In genomic region chr15:95702206-95702605, GRCm38 (mm10) we compare ENCODE assay signal across 20 mouse cellular contexts. TPM values are rescaled to one million over a fixed set of nuclear protein-coding genes. Genes with fewer than 3 reads are reported as not detected.
DNase-seq lines count a peak whose midpoint lies in the region; ATAC-seq and TF ChIP-seq lines count a peak whose summit lies in the region.
"Had no signal": no experiment of that assay in that cellular context is flagged by ENCODE, and none has a peak within 500 bp of the region (broad histone marks: within the 10 kb centered on the region; RNA-seq: fewer than 3 reads in every experiment).

No protein-coding gene starts in this region.

- H3K27ac ChIP-seq in hindbrain, embryonic 10.5 days = no peak overlapping the region
- H3K27ac ChIP-seq in hindbrain, postnatal 0 days = no peak overlapping the region
- H3K27ac ChIP-seq in embryonic facial prominence, embryonic 14.5 days (replicated peaks; ENCODE audit: low read depth, low read length) = no peak overlapping the region
- H3K27ac ChIP-seq in midbrain, embryonic 14.5 days (replicated peaks; ENCODE audit: low read depth, low read length) = no peak overlapping the region
- H3K27ac ChIP-seq: embryonic facial prominence, embryonic 15.5 days; limb, embryonic 12.5 days; liver, embryonic 13.5 days; lung, embryonic 15.5 days had no signal

- peak; percentile 55 for DNase-seq in hindbrain, embryonic 10.5 days (ENCODE audit: low spot score)
- no peak for DNase-seq in hindbrain, postnatal 0 days (ENCODE audit: low spot score)
- peak; percentile 62 for DNase-seq in brain, embryonic 14.5 days (ENCODE audit: low read depth)
- DNase-seq in embryonic facial prominence, embryonic 14.5 days (ENCODE audit: low spot score) = peak; percentile 30
- DNase-seq in midbrain, embryonic 14.5 days = peak; percentile 47
- no peak for DNase-seq in thymus, postnatal 0 days (ENCODE audit: low spot score)
- DNase-seq in ovary, postnatal 14 days (ENCODE audit: low spot score) = no peak
- DNase-seq: adrenal gland, adult 2 months; cerebellum, adult 11-12 months; cerebellum, postnatal 25 days; gastrocnemius, postnatal 25 days; kidney, adult 8-10 months; kidney, postnatal 4 days; liver, embryonic 13.5 days; right cerebral cortex, postnatal 4 days; thymus, postnatal 4 days had no signal

- H3K9ac ChIP-seq in hindbrain, postnatal 0 days (replicated peaks; ENCODE audit: low read length) = no peak overlapping the region
- H3K9ac ChIP-seq in embryonic facial prominence, embryonic 14.5 days (ENCODE audit: low read depth, low read length) = no peak overlapping the region
- no peak overlapping the region for H3K9ac ChIP-seq in midbrain, embryonic 14.5 days (replicated peaks; ENCODE audit: low read length)
- H3K9ac ChIP-seq: embryonic facial prominence, embryonic 15.5 days; limb, embryonic 12.5 days; liver, embryonic 13.5 days; lung, embryonic 15.5 days had no signal

- H3K9me3 ChIP-seq in hindbrain, embryonic 10.5 days = no peaks in the 10 kb centered on the region
- no peaks in the 10 kb centered on the region for H3K9me3 ChIP-seq in hindbrain, postnatal 0 days (ENCODE audit: low read length)
- H3K9me3 ChIP-seq in embryonic facial prominence, embryonic 14.5 days (ENCODE audit: control insufficient read depth, low read length) = no peaks in the 10 kb centered on the region
- no peaks in the 10 kb centered on the region for H3K9me3 ChIP-seq in midbrain, embryonic 14.5 days (ENCODE audit: control insufficient read depth, low read length)
- H3K9me3 ChIP-seq: embryonic facial prominence, embryonic 15.5 days; limb, embryonic 12.5 days; liver, embryonic 13.5 days; lung, embryonic 15.5 days had no signal

- TF ChIP-seq POLR2A in brain, embryonic 14.5 days (IDR thresholded peaks at IDR 0.05; ENCODE audit: borderline replicate concordance, extremely low read depth, insufficient read depth, insufficient read length, poor library complexity, severe bottlenecking) = no peak

- H3K4me2 ChIP-seq in hindbrain, postnatal 0 days (ENCODE audit: low read depth, low read length) = no peak overlapping the region
- H3K4me2 ChIP-seq in embryonic facial prominence, embryonic 14.5 days (ENCODE audit: low read depth, low read length) = no peak overlapping the region
- H3K4me2 ChIP-seq in midbrain, embryonic 14.5 days (ENCODE audit: low read length) = no peak overlapping the region
- H3K4me2 ChIP-seq: embryonic facial prominence, embryonic 15.5 days; limb, embryonic 12.5 days; liver, embryonic 13.5 days; lung, embryonic 15.5 days had no signal

- peaks cover 92% of the 10 kb centered on the region for H3K27me3 ChIP-seq in hindbrain, embryonic 10.5 days (ENCODE audit: insufficient read depth, poor library complexity, severe bottlenecking)
- peaks cover 9% of the 10 kb centered on the region; the same call in 1 of the 2 replicates for H3K27me3 ChIP-seq in hindbrain, postnatal 0 days (ENCODE audit: insufficient read depth, low read length)
- no peaks in the 10 kb centered on the region for H3K27me3 ChIP-seq in embryonic facial prominence, embryonic 14.5 days (replicated peaks; ENCODE audit: control insufficient read depth, insufficient read depth, low read length)
- H3K27me3 ChIP-seq in midbrain, embryonic 14.5 days (ENCODE audit: control insufficient read depth, insufficient read depth, low read length) = peaks cover 8% of the 10 kb centered on the region; the same call in 1 of the 2 replicates
- H3K27me3 ChIP-seq: embryonic facial prominence, embryonic 15.5 days; limb, embryonic 12.5 days; liver, embryonic 13.5 days; lung, embryonic 15.5 days had no signal

- peaks cover 25% of the 10 kb centered on the region for H3K4me1 ChIP-seq in hindbrain, embryonic 10.5 days (replicated peaks)
- peaks cover 3% of the 10 kb centered on the region; the same call in 1 of the 2 replicates for H3K4me1 ChIP-seq in hindbrain, postnatal 0 days (ENCODE audit: insufficient read depth, low read length)
- H3K4me1 ChIP-seq in embryonic facial prominence, embryonic 14.5 days (ENCODE audit: control insufficient read depth, insufficient read depth, low read length) = no peaks in the 10 kb centered on the region
- H3K4me1 ChIP-seq in midbrain, embryonic 14.5 days (ENCODE audit: control insufficient read depth, insufficient read depth, low read length) = peaks cover 21% of the 10 kb centered on the region; the same call in 1 of the 2 replicates
- H3K4me1 ChIP-seq: embryonic facial prominence, embryonic 15.5 days; liver, embryonic 13.5 days; lung, embryonic 15.5 days had no signal

- no peak for ATAC-seq in hindbrain, postnatal 0 days
- no peak; the same call in 1 of the 2 replicates for ATAC-seq in embryonic facial prominence, embryonic 14.5 days (ENCODE audit: low read depth)
- ATAC-seq in midbrain, embryonic 14.5 days (ENCODE audit: low FRiP score, low TSS enrichment) = no peak

- H3K4me3 ChIP-seq in hindbrain, embryonic 10.5 days = no peak overlapping the region
- H3K4me3 ChIP-seq in hindbrain, postnatal 0 days (ENCODE audit: low read length) = no peak overlapping the region
- H3K4me3 ChIP-seq in embryonic facial prominence, embryonic 14.5 days (ENCODE audit: low read depth, low read length) = no peak overlapping the region
- no peak overlapping the region for H3K4me3 ChIP-seq in midbrain, embryonic 14.5 days (replicated peaks; ENCODE audit: low read depth, low read length)
- H3K4me3 ChIP-seq: embryonic facial prominence, embryonic 15.5 days; limb, embryonic 12.5 days; liver, embryonic 13.5 days; lung, embryonic 15.5 days had no signal

- H3K36me3 ChIP-seq in hindbrain, embryonic 10.5 days = no peaks in the 10 kb centered on the region
- no peaks in the 10 kb centered on the region for H3K36me3 ChIP-seq in hindbrain, postnatal 0 days (ENCODE audit: insufficient read depth, low read length)
- H3K36me3 ChIP-seq in embryonic facial prominence, embryonic 14.5 days (ENCODE audit: control insufficient read depth, insufficient read depth, low read length) = no peaks in the 10 kb centered on the region
- no peaks in the 10 kb centered on the region for H3K36me3 ChIP-seq in midbrain, embryonic 14.5 days (ENCODE audit: control insufficient read depth, insufficient read depth, low read length)
- H3K36me3 ChIP-seq: embryonic facial prominence, embryonic 15.5 days; limb, embryonic 12.5 days; liver, embryonic 13.5 days; lung, embryonic 15.5 days had no signal

- WGBS in hindbrain, embryonic 10.5 days = 28% methylated on average over 9 of the region's 9 CpGs
- 16% methylated on average over 9 of the region's 9 CpGs for WGBS in hindbrain, postnatal 0 days
- WGBS in embryonic facial prominence, embryonic 14.5 days = 76% methylated on average over 9 of the region's 9 CpGs
- 6% methylated on average over 9 of the region's 9 CpGs for WGBS in midbrain, embryonic 14.5 days

- TF ChIP-seq CTCF in hindbrain, postnatal 0 days (IDR thresholded peaks at IDR 0.05; ENCODE audit: low read depth) = no peak
- TF ChIP-seq CTCF in brain, embryonic 14.5 days (IDR thresholded peaks at IDR 0.05; ENCODE audit: borderline replicate concordance, extremely low read depth, insufficient read depth, insufficient read length) = no peak

RNA-seq across cellular contexts. Expression of gene Dbx2, which starts 46.4 kb away (rescaled TPM):
- polyA plus RNA-seq in hindbrain, embryonic 10.5 days (2016; fragmentation: Nextera tagmentation; extraction: Ambion mirVana) = 5.5 and 7.4 TPM in 2 replicates
- 8.3 and 11.4 TPM in 2 replicates for total RNA-seq in hindbrain, postnatal 0 days (2014; rRNA removed)
- polyA plus RNA-seq in hindbrain, postnatal 0 days (2015; fragmentation: Nextera tagmentation; extraction: Ambion mirVana) = 23.7 and 26.2 TPM in 2 replicates
- polyA plus RNA-seq in brain, embryonic 14.5 days (2012; rRNA removed) = 0.77 and 2.1 TPM in 2 replicates
- polyA plus RNA-seq in embryonic facial prominence, embryonic 14.5 days (2014; fragmentation: Nextera tagmentation; extraction: Ambion mirVana) = 0.19 and 1.5 TPM in 2 replicates
- polyA plus RNA-seq in midbrain, embryonic 14.5 days (2014; fragmentation: Nextera tagmentation; extraction: Ambion mirVana) = 3.1 and 9.0 TPM in 2 replicates
- polyA plus RNA-seq in thymus, postnatal 0 days (2015; fragmentation: Nextera tagmentation; extraction: Ambion mirVana) = 4.0 and 5.2 TPM in 2 replicates
- total RNA-seq: adrenal gland, adult 2 months; gastrocnemius, postnatal 25 days had no signal
- polyA plus RNA-seq: heart, postnatal 0 days; liver, embryonic 13.5 days; lung, embryonic 15.5 days had no signal

Comparison
In these comparisons a context has a peak if more than half of its experiments do, and no peak if none do; other contexts are left out.
1. DNase-seq: peak in hindbrain, embryonic 10.5 days (single experiment), brain, embryonic 14.5 days (single experiment), embryonic facial prominence, embryonic 14.5 days (single experiment) and midbrain, embryonic 14.5 days (single experiment); none in hindbrain, postnatal 0 days (single experiment), thymus, postnatal 0 days (single experiment) and ovary, postnatal 14 days (single experiment).